11 mouse cellular contexts compared by ENCODE assay signal in the genomic region with DNA sequence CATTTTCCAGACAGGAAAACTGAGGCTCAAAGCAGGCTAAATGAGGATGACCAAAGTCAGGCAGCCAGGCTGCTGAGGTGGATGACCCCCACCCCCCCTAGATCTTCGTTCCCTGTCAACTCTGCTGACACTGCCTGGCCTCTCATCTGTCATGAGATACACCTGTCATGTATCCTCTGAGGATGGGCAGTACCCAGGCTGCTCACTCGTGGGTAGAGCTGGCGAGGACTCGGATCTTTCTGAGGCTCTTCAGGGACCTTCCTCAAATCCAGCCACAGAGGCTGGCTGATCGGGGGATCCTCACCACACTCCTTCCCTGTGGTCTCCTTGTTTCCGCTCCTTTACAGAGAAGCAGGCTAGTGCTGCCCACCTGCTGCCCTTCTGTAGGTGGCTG. TPM values are rescaled to one million over a fixed set of nuclear protein-coding genes. Genes with fewer than 3 reads are reported as not detected.
A peak's percentile ranks its signal among the peaks of the same experiment; 100 is the strongest.
DNase-seq lines count a peak whose midpoint lies in the region; ATAC-seq and TF ChIP-seq lines count a peak whose summit lies in the region.
"Had no signal": no experiment of that assay in that cellular context is flagged by ENCODE, and none has a peak within 500 bp of the region (broad histone marks: within the 10 kb centered on the region; RNA-seq: fewer than 3 reads in every experiment).

No protein-coding gene starts in this region.

- DNase-seq in hindbrain, embryonic 14.5 days (ENCODE audit: low spot score) = no peak
- no peak for DNase-seq in G1E (ENCODE audit: low spot score)
- no peak for DNase-seq in layer of hippocampus, adult 11-12 months (ENCODE audit: low spot score)
- DNase-seq in frontal cortex, postnatal 14 days (ENCODE audit: low spot score in 2 of 2) = no peak
- DNase-seq in frontal cortex, postnatal 10 days (ENCODE audit: low spot score in 2 of 2) = no peak
- DNase-seq: cerebellum, postnatal 14 days; kidney, adult 11 months had no signal

- no peak overlapping the region for H3K4me2 ChIP-seq in hindbrain, embryonic 13.5 days
- H3K4me2 ChIP-seq in hindbrain, embryonic 14.5 days (replicated peaks) = no peak overlapping the region
- no peak overlapping the region for H3K4me2 ChIP-seq in embryonic facial prominence, embryonic 12.5 days (replicated peaks)
- no peak overlapping the region for H3K4me2 ChIP-seq in liver, embryonic 15.5 days

- peaks cover 47% of the 10 kb centered on the region for H3K4me1 ChIP-seq in hindbrain, embryonic 13.5 days (replicated peaks)
- peaks cover 14% of the 10 kb centered on the region for H3K4me1 ChIP-seq in hindbrain, embryonic 14.5 days (replicated peaks; ENCODE audit: control insufficient read depth, insufficient read depth, low read length)
- peaks cover 72% of the 10 kb centered on the region for H3K4me1 ChIP-seq in G1E (ENCODE audit: insufficient read depth, low read depth, low read length)
- H3K4me1 ChIP-seq in embryonic facial prominence, embryonic 12.5 days = peaks cover 17% of the 10 kb centered on the region
- peaks cover 71% of the 10 kb centered on the region for H3K4me1 ChIP-seq in liver, embryonic 15.5 days (replicated peaks)

- ATAC-seq in hindbrain, embryonic 13.5 days (ENCODE audit: low FRiP score) = no peak
- ATAC-seq in hindbrain, embryonic 14.5 days (ENCODE audit: low FRiP score) = no peak
- ATAC-seq in G1E (ENCODE audit: extremely low read depth, insufficient number of reproducible peaks, low FRiP score, poor library complexity, severe bottlenecking) = no peak
- ATAC-seq in embryonic facial prominence, embryonic 12.5 days (ENCODE audit: insufficient number of reproducible peaks, insufficient read depth, low FRiP score, low TSS enrichment) = no peak
- ATAC-seq in liver, embryonic 15.5 days (ENCODE audit: insufficient read depth) = no peak

- no peaks in the 10 kb centered on the region for H3K9me3 ChIP-seq in hindbrain, embryonic 13.5 days
- H3K9me3 ChIP-seq in hindbrain, embryonic 14.5 days (ENCODE audit: control insufficient read depth, low read length) = no peaks in the 10 kb centered on the region
- no peaks in the 10 kb centered on the region for H3K9me3 ChIP-seq in G1E (replicated peaks)
- no peaks in the 10 kb centered on the region for H3K9me3 ChIP-seq in embryonic facial prominence, embryonic 12.5 days
- no peaks in the 10 kb centered on the region for H3K9me3 ChIP-seq in liver, embryonic 15.5 days (replicated peaks)

- H3K36me3 ChIP-seq in hindbrain, embryonic 13.5 days = peaks cover 19% of the 10 kb centered on the region
- H3K36me3 ChIP-seq in hindbrain, embryonic 14.5 days (replicated peaks; ENCODE audit: control insufficient read depth, insufficient read depth) = peaks cover 29% of the 10 kb centered on the region
- H3K36me3 ChIP-seq in G1E (replicated peaks) = peaks cover 44% of the 10 kb centered on the region
- H3K36me3 ChIP-seq in embryonic facial prominence, embryonic 12.5 days = peaks cover 5% of the 10 kb centered on the region; the same call in 1 of the 2 replicates
- H3K36me3 ChIP-seq in liver, embryonic 15.5 days (replicated peaks) = peaks cover 45% of the 10 kb centered on the region

- 79% methylated on average over 6 of the region's 6 CpGs for WGBS in hindbrain, embryonic 13.5 days
- WGBS in hindbrain, embryonic 14.5 days = 72% methylated on average over 6 of the region's 6 CpGs
- WGBS in embryonic facial prominence, embryonic 12.5 days = 85% methylated on average over 6 of the region's 6 CpGs
- 48% methylated on average over 6 of the region's 6 CpGs for WGBS in liver, embryonic 15.5 days (ENCODE audit: insufficient replicate concordance)

- no peak overlapping the region for H3K9ac ChIP-seq in hindbrain, embryonic 13.5 days
- no peak overlapping the region for H3K9ac ChIP-seq in hindbrain, embryonic 14.5 days
- no peak overlapping the region for H3K9ac ChIP-seq in embryonic facial prominence, embryonic 12.5 days
- H3K9ac ChIP-seq in liver, embryonic 15.5 days = no peak overlapping the region

- H3K27me3 ChIP-seq in hindbrain, embryonic 13.5 days = 0 out of 2 replicates have a peak, but pooled peaks cover 8% of the 10 kb centered on the region
- H3K27me3 ChIP-seq in hindbrain, embryonic 14.5 days (ENCODE audit: control insufficient read depth, insufficient read depth, low read length) = peaks cover 7% of the 10 kb centered on the region; the same call in 1 of the 2 replicates
- peaks cover 11% of the 10 kb centered on the region; the same call in 1 of the 2 replicates for H3K27me3 ChIP-seq in G1E (ENCODE audit: insufficient read depth, low read length)
- peaks cover 20% of the 10 kb centered on the region for H3K27me3 ChIP-seq in embryonic facial prominence, embryonic 12.5 days
- peaks cover 14% of the 10 kb centered on the region; the same call in 1 of the 2 replicates for H3K27me3 ChIP-seq in liver, embryonic 15.5 days

- no peak overlapping the region for H3K4me3 ChIP-seq in hindbrain, embryonic 13.5 days
- H3K4me3 ChIP-seq in hindbrain, embryonic 14.5 days (replicated peaks; ENCODE audit: low read length) = no peak overlapping the region
- H3K4me3 ChIP-seq in G1E (ENCODE audit: low read depth, low read length) = peak overlapping the region; percentile 28; the same call in 1 of the 2 replicates
- no peak overlapping the region for H3K4me3 ChIP-seq in embryonic facial prominence, embryonic 12.5 days
- no peak overlapping the region for H3K4me3 ChIP-seq in liver, embryonic 15.5 days (replicated peaks)

- peak overlapping the region; percentile 35; the same call in 1 of the 2 replicates for H3K27ac ChIP-seq in hindbrain, embryonic 13.5 days
- no peak overlapping the region for H3K27ac ChIP-seq in hindbrain, embryonic 14.5 days
- H3K27ac ChIP-seq in embryonic facial prominence, embryonic 12.5 days = 0 out of 2 replicates have a peak overlapping the region, but pooled peaks have one; percentile 2
- H3K27ac ChIP-seq in liver, embryonic 15.5 days (replicated peaks) = peak overlapping the region; percentile 73

- TF ChIP-seq CTCF in G1E (IDR thresholded peaks at IDR 0.05; ENCODE audit: low read depth, low read length) = no peak

RNA-seq across cellular contexts. Expression of a gene that starts 9.0 kb away (rescaled TPM):
- polyA plus RNA-seq in hindbrain, embryonic 13.5 days (2015; fragmentation: Nextera tagmentation; extraction: Ambion mirVana) = 22.9 and 27.1 TPM in 2 replicates
- polyA plus RNA-seq in hindbrain, embryonic 14.5 days (2014; fragmentation: Nextera tagmentation; extraction: Ambion mirVana) = 25.7 and 30.1 TPM in 2 replicates
- 3.1 and 4.3 TPM in 2 replicates for total RNA-seq in G1E (2014; fragmentation: Nextera tagmentation)
- total RNA-seq in G1E (2017) = 11.4 and 15.2 TPM in 2 replicates
- 11.2 and 12.0 TPM in 2 replicates for polyA plus RNA-seq in G1E (2012)
- polyA plus RNA-seq in embryonic facial prominence, embryonic 12.5 days (2016; fragmentation: Nextera tagmentation; extraction: Ambion mirVana) = 14.0 and 14.2 TPM in 2 replicates
- polyA plus RNA-seq in liver, embryonic 15.5 days (2015; fragmentation: Nextera tagmentation; extraction: Ambion mirVana) = 11.0 and 12.9 TPM in 2 replicates

RNA-seq across cellular contexts. Expression of a gene that starts 32.7 kb away (rescaled TPM):
- 65.3 and 67.4 TPM in 2 replicates for polyA plus RNA-seq in hindbrain, embryonic 13.5 days (2015; fragmentation: Nextera tagmentation; extraction: Ambion mirVana)
- 95.0 and 98.9 TPM in 2 replicates for polyA plus RNA-seq in hindbrain, embryonic 14.5 days (2014; fragmentation: Nextera tagmentation; extraction: Ambion mirVana)
- total RNA-seq in G1E (2014; fragmentation: Nextera tagmentation) (68.7 and 71.0 TPM in 2 replicates), G1E (2017) (8.0 and 9.8 TPM in 2 replicates)
- 99.4 and 100 TPM in 2 replicates for polyA plus RNA-seq in G1E (2012)
- 60.6 and 62.6 TPM in 2 replicates for polyA plus RNA-seq in embryonic facial prominence, embryonic 12.5 days (2016; fragmentation: Nextera tagmentation; extraction: Ambion mirVana)
- polyA plus RNA-seq in liver, embryonic 15.5 days (2015; fragmentation: Nextera tagmentation; extraction: Ambion mirVana) = 6.7 and 7.6 TPM in 2 replicates

RNA-seq across cellular contexts. Expression of a gene that starts 51.2 kb away (rescaled TPM):
- not detected in 2 replicates for polyA plus RNA-seq in hindbrain, embryonic 13.5 days (2015; fragmentation: Nextera tagmentation; extraction: Ambion mirVana)
- 0.61 TPM in 1 of 2 replicates, not detected in the other for polyA plus RNA-seq in hindbrain, embryonic 14.5 days (2014; fragmentation: Nextera tagmentation; extraction: Ambion mirVana)
- total RNA-seq in G1E (2014; fragmentation: Nextera tagmentation) (not detected in 2 replicates), G1E (2017) (not detected in 2 replicates)
- not detected in 2 replicates for polyA plus RNA-seq in G1E (2012)
- 0.53 and 1.1 TPM in 2 replicates for polyA plus RNA-seq in embryonic facial prominence, embryonic 12.5 days (2016; fragmentation: Nextera tagmentation; extraction: Ambion mirVana)
- polyA plus RNA-seq in liver, embryonic 15.5 days (2015; fragmentation: Nextera tagmentation; extraction: Ambion mirVana) = 1.4 and 1.9 TPM in 2 replicates
- total RNA-seq: adrenal gland, postnatal 10 days had no signal
